Mouse (Mus musculus) olfactory bulb, adult 2 months (tissue): ENCODE results near the gene Polr3b. TPM values are rescaled to one million over a fixed set of nuclear protein-coding genes. Genes with fewer than 3 reads are reported as not detected.

Experiments used
- H3K27ac ChIP-seq: fragments of 200-500 bp; 2 replicates; pipeline ENCODE4 v1.5.1; 2012; ENCODE audit warnings: low read depth, low read length; ENCODE audit not compliant: insufficient read depth
- H3K4me1 ChIP-seq: fragments of 200-500 bp; 2 replicates; pipeline ENCODE4 v1.6.1; 2012; ENCODE audit warnings: low read length; ENCODE audit not compliant: control insufficient read depth, insufficient read depth
- H3K4me3 ChIP-seq: fragments of 200-500 bp; 2 replicates; pipeline ENCODE4 v1.5.1; 2012; ENCODE audit warnings: mild to moderate bottlenecking, low read depth, low read length, moderate library complexity; ENCODE audit not compliant: insufficient read depth
- CTCF ChIP-seq: fragments of 200-500 bp; IDR thresholded peaks from 2 replicates; pipeline ENCODE4 v1.5.1; 2012; ENCODE audit warnings: low read depth, mild to moderate bottlenecking, low read length, moderate library complexity; ENCODE audit not compliant: insufficient read depth
- POLR2A ChIP-seq: fragments of 200-500 bp; IDR thresholded peaks from 2 replicates; pipeline ENCODE4 v1.6.1; 2012; ENCODE audit warnings: mild to moderate bottlenecking, low read depth, low read length, moderate library complexity; ENCODE audit not compliant: insufficient read depth
- WGBS: fragments of 180-500 bp; shearing (Covaris S2); methylation state at CpG from one replicate; pipeline ENCODE4 v1.1.7; 2018; 5-methylcytosine and 5-hydroxymethylcytosine counted together
- polyA plus RNA-seq: library from polyadenylated mRNA; stranded (reverse); fragments of >200 nt; gene quantifications from 2 replicates; pipeline ENCODE4 v1.2.4, GENCODE M21; 2012; ENCODE audit warnings: low replicate concordance; ENCODE audit not compliant: missing spikeins, insufficient read depth, insufficient read length

The Polr3b gene
- polyA plus RNA-seq, 1 experiment = not detected

- whole genome bisulfite sequencing = 73% methylated on average over 1 of the region's 1 CpGs
- no peak for TF ChIP-seq CTCF
- no peak for TF ChIP-seq POLR2A
- no peak overlapping the region for H3K4me3 ChIP-seq
- no peak overlapping the region for H3K27ac ChIP-seq
- H3K4me1 ChIP-seq = peaks cover 2% of the 10 kb centered on the region; the same call in 1 of the 2 replicates
Observed at GRCm38 (mm10) chr10:84604335-84604734, 17.8 kb upstream of the Polr3b start.

- 84% methylated on average over 3 of the region's 3 CpGs for WGBS
- no peak for TF ChIP-seq POLR2A
- no peak for TF ChIP-seq CTCF
- no peak overlapping the region for H3K27ac ChIP-seq
- no peak overlapping the region for H3K4me3 ChIP-seq
- no peaks in the 10 kb centered on the region for H3K4me1 ChIP-seq
Observed at GRCm38 (mm10) chr10:84608361-84608760, 13.7 kb upstream of the Polr3b start.

GRCm38 (mm10) chr10:84610324-84610723, 11.8 kb upstream of the Polr3b start:
- 82% methylated on average over 4 of the region's 4 CpGs for WGBS
- Histone ChIP-seq H3K4me3 (no peak overlapping the region), H3K4me1 (no peaks in the 10 kb centered on the region), H3K27ac (no peak overlapping the region)
- TF ChIP-seq CTCF = no peak
- no peak for TF ChIP-seq POLR2A

GRCm38 (mm10) chr10:84610783-84611182, 11.3 kb upstream of the Polr3b start:
- 67% methylated on average over 3 of the region's 3 CpGs for WGBS
- Histone ChIP-seq H3K27ac (no peak overlapping the region), H3K4me1 (no peaks in the 10 kb centered on the region), H3K4me3 (no peak overlapping the region)
- TF ChIP-seq POLR2A = no peak
- TF ChIP-seq CTCF = no peak

- H3K27ac ChIP-seq = no peak overlapping the region
- TF ChIP-seq CTCF (no peak), POLR2A (no peak)
- WGBS = 50% methylated on average over 3 of the region's 3 CpGs
- H3K4me3 ChIP-seq = no peak overlapping the region
- H3K4me1 ChIP-seq = no peaks in the 10 kb centered on the region
Observed at GRCm38 (mm10) chr10:84611664-84612063, 10.4 kb upstream of the Polr3b start.

GRCm38 (mm10) chr10:84612281-84612680, 9.8 kb upstream of the Polr3b start:
- H3K27ac ChIP-seq = no peak overlapping the region
- 85% methylated on average over 2 of the region's 2 CpGs for WGBS
- H3K4me3 ChIP-seq = no peak overlapping the region
- TF ChIP-seq CTCF = no peak
- no peaks in the 10 kb centered on the region for H3K4me1 ChIP-seq

GRCm38 (mm10) chr10:84613366-84613765, 8.7 kb upstream of the Polr3b start:
- 84% methylated on average over 8 of the region's 8 CpGs for WGBS

GRCm38 (mm10) chr10:84615076-84615475, 7.0 kb upstream of the Polr3b start:
- 83% methylated on average over 3 of the region's 3 CpGs for WGBS
- no peak overlapping the region for H3K27ac ChIP-seq
- H3K4me1 ChIP-seq = no peaks in the 10 kb centered on the region
- no peak overlapping the region for H3K4me3 ChIP-seq
- TF ChIP-seq CTCF = no peak
- no peak for TF ChIP-seq POLR2A

More at GRCm38 (mm10) chr10:84613366-84613765, 8.7 kb upstream of the Polr3b start:
- TF ChIP-seq POLR2A = no peak
- TF ChIP-seq CTCF = no peak
- no peak overlapping the region for H3K4me3 ChIP-seq
- H3K27ac ChIP-seq = no peak overlapping the region
- no peaks in the 10 kb centered on the region for H3K4me1 ChIP-seq

- 65% methylated on average over 5 of the region's 5 CpGs for WGBS
- TF ChIP-seq POLR2A (no peak), CTCF (no peak)
- H3K27ac ChIP-seq = no peak overlapping the region
Observed at GRCm38 (mm10) chr10:84631182-84631581, 9.1 kb downstream of the Polr3b start.

GRCm38 (mm10) chr10:84632005-84632404, 9.9 kb downstream of the Polr3b start:
- H3K4me3 ChIP-seq = no peak overlapping the region
- no peak overlapping the region for H3K27ac ChIP-seq
- no peaks in the 10 kb centered on the region for H3K4me1 ChIP-seq
- 96% methylated on average over 4 of the region's 4 CpGs for WGBS
- no peak for TF ChIP-seq POLR2A

More at GRCm38 (mm10) chr10:84631182-84631581, 9.1 kb downstream of the Polr3b start:
- Histone ChIP-seq H3K4me1 (no peaks in the 10 kb centered on the region), H3K4me3 (no peak overlapping the region)
